Mouse (Mus musculus): ENCODE results near the gene Nt5dc2.

The Nt5dc2 gene

DNA sequence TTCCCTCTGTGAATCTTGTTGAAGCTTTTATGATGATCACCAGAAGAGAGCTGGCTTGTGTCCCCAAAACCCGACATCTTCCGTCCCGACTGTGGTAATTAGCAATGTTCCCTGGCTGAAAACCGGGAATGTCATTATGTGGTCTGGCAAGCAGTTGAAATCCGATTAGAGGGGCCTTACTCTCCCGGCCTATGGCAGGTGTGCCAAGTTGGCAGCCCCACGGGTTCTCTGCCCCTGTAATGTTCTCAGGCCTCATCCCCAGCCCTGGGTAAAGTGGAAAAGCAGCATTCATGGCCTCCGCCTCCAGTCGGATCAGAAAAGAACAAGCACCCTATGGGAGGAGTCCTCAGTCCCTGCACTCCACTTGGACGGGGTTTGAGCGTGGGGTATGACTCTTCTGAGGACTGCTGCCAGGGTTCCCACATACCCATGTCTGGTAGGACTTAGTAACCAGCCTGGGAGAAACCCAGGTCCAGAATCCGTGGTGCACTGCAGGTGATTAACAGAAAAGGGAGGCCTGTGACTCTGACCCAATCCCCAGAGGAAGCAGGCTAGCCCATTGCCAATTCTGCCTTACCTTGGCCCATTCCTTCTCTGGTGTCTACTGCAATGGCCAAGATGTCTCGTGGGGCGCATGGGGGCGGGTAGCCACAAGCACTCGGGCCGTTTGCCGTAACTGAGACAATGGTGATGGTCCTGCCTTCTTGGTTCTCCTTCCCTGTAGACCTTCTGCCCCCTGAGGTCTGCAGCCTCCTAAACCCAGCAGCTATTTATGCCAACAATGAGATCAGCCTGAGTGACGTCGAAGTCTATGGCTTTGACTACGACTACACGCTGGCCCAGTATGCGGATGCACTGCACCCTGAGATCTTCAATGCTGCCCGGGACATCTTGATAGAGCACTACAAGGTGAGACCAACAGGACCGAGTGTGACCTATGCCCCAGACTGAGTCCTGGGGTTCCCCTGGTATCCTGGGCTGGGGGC, 3.5 kb downstream of the Nt5dc2 start:
- DNase-seq (ENCODE audit: low spot score) = no peak

DNA sequence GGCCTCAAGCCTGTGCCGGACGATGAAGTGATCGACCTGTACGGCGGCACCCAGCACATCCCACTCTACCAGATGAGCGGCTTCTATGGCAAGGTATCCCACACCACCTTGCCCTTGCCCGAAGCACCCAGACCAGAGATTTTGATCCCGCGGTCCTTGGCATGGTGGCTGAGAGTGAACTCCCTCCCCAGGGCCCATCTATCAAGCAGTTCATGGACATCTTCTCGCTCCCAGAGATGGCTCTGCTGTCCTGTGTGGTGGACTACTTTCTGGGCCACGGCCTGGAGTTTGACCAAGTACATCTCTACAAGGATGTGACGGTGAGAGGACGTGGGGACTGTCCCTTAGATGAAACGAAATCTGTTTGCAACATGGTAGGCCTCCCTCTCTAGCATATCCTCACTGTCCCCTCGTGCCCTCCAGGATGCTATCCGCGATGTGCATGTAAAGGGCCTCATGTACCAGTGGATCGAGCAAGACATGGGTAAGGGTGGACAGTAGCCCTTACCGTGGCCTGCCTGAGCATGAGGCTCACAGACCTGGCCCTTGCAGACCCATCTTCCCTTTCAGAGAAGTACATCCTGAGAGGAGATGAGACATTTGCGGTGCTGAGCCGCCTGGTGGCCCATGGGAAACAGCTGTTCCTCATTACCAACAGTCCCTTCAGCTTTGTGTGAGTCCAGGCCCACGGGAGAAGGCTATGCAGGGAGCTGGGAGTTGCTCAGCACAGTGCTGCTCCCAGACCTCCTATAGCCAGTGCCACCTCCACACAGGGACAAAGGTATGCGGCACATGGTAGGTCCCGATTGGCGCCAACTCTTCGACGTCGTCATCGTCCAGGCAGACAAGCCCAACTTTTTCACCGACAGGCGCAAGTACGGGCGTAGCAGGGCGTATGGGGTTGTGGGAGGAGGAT, 4.9 kb downstream of the Nt5dc2 start:
- no peak for DNase-seq (ENCODE audit: low spot score)

DNA sequence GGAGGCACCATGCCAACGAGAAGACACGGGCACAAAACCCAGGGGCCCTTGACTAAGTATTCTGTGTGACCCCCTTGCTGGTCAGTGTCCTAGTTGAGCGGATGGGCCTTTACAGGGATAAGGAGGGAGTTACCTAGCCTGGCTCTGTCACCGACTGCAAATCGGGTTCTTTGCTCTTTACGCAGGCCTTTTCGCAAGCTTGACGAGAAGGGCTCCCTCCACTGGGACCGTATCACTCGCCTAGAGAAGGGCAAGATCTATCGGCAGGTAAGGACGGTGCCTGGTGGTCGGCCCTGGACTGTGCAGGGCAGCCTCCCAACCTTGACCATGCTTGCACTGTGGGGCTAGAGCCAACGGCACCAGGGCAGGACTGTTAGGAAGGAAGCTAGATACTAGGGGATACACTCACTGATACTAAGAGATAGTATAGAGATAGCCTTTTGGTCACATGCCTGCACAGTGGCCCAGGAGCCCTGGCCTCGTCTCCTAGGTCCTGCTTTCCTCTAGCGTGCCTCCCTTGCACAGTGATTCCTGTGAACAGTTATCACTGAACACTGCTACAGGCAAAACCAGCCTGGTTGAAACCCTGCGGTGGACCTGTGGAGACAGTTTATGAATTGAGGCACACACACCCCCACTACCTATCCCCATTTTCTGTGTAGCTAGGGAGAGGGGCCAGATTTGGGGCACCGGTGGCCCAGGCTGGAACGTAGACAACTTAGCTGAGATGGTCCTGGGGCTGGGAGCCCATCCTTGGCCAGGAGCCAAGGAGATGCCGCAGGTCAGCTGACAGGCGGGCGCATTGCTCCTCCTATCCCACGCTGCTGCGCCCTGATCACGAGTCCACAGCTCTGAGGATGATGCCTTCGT, 5.8 kb downstream of the Nt5dc2 start:
- DNase-seq (ENCODE audit: low spot score) = no peak

DNA sequence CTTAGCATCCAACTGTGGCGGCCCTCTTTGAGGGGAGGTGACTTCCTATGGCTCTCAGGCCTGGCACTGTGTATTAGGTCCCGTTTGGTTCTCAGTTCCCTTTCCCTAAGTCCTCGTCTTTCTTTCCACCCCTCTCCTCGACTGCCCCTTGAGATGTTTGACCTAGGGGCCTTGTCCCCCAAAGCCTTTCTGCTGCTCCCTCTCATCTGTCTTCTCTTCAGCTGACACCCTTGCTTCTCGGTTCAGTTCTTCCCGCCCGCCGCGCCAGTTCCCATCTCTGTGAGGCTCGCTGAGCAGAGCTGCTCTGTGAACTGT, 6.4 kb downstream of the Nt5dc2 start:
- no peak for DNase-seq (ENCODE audit: low spot score)

DNA sequence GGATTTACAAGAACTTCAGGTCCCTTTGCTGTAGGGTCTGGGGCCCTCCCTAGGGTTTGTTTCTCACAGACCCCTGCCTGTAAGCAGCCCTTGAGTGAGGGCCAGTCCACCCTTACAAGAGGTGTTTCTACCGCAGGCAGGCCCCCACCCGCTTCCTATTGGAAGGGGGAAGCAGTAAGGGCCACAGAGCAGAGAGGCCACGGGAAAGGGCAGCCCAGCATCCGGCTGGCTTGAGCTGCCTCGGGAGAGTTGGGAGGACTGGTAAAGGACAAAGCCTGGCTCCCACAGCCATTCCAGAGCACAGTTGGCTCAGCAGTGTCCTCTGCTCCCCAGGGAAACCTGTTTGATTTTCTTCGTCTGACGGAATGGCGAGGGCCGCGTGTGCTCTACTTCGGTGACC, 6.9 kb downstream of the Nt5dc2 start:
- no peak for DNase-seq (ENCODE audit: low spot score)

DNA sequence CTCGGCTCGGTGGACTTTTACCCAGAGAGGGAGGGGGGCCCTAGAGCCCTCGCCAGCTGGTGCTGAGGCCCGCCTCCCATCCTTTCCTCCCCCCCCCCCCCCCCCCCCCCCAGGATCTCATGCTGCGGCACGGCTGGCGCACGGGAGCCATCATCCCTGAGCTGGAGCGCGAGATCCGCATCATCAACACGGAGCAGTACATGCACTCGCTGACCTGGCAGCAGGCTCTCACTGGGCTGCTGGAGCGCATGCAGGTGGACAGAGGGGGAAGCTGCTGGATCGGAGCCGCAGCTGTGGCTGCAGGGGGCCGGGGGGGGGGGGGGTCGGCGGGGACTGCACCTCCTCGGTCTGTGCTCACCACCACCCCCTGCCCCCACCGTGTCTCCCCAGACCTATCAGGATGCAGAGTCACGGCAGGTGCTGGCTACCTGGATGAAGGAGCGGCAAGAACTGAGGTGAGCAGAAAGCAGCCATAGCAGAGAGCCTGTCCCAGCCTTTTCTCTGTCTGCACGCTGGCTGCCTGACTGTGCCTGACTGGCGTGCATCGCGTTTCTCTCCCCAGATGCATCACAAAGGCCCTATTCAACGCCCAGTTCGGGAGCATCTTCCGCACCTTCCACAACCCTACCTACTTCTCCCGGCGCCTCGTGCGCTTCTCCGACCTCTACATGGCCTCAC, 7.5 kb downstream of the Nt5dc2 start:
- DNase-seq (ENCODE audit: low spot score) = no peak

DNA sequence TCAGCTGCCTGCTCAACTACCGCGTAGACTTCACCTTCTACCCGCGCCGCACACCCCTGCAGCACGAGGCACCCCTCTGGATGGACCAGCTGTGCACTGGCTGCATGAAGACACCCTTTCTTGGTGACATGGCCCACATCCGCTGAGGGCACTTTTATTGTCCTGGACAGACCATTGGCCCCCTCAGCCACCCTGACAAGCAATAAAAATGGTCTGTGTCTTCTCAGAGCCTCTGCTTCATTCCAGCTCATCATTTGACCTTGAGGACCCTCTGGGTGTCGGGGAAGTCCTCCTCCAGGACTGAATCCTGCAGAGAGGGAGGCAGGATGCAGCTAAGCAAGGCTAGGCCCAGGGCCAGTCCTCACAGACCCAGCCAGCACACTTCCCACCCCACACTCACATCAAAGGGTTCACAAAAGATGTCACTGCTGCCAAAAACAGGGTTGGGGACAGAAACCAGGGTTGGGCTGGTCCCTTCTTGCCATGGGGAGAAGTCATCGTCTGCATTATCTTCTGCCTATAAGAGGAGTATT, 8.1 kb downstream of the Nt5dc2 start:
- no peak for DNase-seq (ENCODE audit: low spot score)

DNA sequence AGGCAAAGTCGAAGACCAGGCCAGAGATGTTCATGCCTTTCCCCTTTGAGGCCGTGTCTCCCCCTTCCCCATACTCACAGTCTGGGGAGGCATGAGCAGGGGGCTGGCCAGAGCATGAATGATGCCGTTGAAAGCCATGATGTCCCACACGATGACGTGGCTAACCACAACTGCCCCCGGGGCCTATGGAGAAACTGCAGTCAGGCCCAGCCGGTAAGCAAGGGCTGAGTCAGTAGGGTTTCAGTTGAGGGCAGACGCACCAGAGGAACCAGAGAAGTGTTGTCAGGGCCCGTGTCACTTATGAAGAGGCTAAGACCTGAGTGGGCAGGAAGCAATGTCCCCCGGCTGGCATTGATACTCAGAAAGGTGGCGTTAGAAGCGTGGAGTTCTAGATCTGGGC, 8.8 kb downstream of the Nt5dc2 start:
- no peak for DNase-seq (ENCODE audit: low spot score)

DNA sequence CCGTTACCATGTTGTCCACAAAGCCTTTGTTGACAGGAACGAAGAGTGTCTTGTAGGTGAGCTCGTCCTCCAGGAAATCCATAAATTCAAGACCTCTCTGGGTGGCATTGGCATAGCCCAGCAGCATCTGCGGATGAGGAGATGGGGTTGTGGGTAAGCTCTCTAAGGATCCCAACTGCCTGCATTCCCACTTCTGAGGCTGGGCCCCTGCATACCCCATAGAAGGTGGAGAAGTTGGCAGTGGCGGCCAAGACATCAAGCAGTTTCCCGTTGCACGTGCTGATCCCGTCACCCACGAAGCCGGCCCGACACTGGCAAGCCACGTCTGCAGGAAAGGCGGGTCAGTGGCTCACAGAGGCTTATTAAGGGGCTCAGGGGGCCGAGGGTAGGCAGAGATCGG, 9.3 kb downstream of the Nt5dc2 start:
- no peak for DNase-seq (ENCODE audit: low spot score)

DNA sequence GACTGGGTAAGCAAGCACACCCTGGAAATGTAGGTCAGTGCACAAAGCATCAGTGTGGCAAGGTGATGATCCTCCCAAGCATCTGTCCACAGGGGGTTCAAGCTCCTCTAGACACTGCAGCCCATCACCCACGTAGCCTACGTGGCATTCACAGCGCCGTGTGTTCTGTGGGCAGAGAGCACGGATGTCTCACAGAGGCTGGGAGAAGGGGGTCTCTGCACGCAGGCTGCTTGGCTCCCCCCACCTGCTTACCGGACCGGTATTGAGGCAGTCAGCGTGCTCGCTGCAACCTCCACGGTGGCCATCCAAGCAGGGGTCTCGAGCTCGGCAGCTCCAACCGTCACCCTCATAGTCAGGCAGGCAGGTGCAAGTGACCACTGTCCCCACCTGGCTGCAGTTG, 10.2 kb downstream of the Nt5dc2 start:
- DNase-seq (ENCODE audit: low spot score) = no peak

DNA sequence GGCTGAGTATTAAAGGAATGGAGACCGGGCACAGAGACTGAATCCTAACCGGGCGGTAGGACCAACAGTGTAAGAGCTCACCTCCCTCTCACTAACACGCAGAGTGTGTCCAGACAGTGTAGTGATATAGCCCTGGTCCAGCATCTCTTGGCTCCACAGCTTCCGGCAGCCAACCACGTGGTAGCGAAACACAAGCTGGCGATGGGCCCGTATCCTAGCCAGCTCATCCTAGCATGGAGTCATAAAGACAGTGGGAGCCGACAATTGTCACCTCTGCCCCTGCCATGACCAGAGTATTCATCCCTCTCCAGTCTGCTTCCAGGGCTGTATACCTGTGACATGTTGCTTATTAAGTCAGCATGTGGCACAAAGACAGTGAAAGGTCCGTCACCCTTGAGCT, 14.8 kb downstream of the Nt5dc2 start:
- no peak for DNase-seq (ENCODE audit: low spot score)

DNA sequence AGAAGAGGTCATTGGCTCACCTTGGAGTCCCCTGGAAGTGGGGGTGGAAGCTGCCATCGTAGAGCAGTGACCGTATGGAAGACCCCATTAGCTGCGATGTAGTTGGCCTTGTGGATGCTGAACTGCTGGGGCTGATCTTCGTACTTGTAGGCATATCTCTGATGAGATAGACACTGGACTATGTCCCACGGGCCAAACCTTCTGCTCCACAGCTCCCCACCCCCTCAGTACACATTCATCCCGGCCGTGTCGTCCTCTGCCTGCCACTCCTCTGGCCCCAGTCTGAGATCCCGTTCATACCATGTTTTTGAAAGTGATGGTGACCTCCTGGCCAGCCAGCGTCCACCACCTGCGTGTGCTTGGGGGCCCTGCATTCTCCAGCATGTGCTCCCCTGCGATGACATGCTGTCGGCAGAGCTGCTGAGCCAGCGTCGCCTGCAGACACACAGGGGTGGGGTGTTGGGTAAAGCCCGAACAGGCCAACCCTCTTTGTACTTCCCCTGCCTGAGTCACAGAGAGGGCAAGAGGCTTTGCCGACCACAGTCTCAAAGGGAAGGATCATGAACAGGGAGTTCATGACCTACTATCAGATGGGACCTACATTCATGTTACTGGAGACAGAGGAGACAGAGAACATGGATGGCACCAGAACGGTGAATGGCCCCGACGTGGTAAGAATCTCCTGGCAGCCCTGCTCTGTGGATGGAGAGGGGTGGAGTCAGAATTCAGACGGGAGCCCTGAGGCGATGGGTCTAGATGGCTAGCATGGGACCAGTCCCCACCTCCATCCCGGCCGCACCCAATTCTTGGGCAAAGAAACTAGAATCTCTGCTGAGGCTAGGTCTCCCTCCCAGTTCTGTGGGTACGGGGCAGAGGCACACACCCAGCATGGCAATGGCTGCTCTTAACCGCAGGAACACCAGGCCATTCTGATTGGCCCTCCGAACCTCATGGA, 29.6 kb downstream of the Nt5dc2 start:
- no peak for DNase-seq (ENCODE audit: low spot score)

DNA sequence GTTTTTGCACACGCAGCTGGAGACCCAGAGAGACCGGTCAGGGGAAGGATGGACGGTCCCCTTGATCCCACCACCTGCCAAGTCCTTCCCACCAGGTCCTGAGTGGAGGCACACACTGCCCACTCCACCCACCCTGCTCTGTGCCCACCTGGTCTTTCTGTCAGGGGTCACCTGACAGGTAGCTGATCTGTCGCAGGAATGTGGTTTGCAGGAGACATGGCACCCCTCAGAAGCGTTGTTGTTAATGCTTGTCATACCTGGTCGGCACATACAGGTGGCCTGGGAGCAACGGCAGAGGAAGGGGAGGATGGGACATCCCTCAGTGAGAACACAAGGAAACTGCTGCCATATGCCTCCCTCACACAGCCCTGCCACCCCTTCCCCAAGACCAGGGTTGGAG, 30.3 kb downstream of the Nt5dc2 start:
- DNase-seq (ENCODE audit: low spot score) = no peak

DNA sequence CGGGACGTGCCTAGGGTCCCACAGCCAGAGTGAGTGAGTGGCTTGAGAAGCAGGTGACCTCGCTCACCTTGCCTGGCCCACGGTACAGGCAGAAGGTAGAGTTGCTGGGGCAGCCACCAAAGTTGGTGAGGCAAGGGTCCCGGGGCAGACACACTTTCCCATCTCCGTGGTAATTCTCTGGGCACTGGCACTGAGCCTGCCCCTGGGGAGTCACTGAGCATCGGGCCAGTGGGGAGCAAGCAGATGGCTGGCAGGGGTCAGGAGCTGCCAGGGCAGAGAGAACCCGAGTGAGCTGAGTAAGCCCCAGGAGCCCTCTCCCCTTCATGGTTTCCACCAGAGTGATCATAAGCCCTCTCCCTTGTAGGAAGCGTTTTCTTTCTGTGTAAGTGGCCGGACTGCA, 30.8 kb downstream of the Nt5dc2 start:
- no peak for DNase-seq (ENCODE audit: low spot score)

DNA sequence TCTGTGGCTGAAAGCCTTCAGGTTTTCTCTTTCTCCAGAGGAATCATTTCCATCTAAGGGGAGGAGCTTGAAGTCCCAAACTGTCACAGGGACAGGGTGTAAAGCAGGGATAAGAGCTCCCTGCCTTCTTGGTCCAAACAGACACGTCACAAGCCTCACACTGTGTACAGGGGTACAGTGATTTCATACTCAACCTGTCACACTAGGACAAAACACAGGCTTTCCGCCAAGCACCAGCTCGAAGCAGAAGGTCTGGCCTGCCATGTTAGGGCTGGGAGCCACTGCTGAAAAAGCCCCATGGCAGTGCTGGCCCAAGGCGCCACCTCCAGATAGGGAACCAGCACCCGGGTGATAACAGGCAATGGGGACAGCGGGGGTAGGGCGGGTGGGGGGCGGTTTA, 33.2 kb downstream of the Nt5dc2 start:
- DNase-seq (ENCODE audit: low spot score) = no peak

DNA sequence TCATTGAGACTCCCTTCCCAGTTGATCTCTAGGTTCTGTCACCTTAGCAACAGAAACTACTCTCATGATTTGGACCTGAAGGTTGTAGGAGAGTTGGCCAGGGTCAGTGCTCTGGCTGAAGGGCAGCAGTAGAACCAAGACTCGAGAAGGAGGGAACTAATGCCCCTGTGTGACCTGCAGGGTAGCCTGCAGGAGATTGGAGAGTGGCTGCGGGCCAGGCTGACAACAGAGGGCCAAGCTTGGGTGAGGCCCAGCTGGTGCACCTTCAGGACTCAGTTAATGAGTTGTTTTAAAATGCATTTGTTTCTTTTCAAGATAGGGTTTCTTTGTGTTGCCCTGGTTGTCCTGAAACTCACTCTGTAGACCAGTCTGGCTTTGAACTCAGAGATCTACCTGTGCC, 34.2 kb downstream of the Nt5dc2 start:
- no peak for DNase-seq (ENCODE audit: low spot score)

DNA sequence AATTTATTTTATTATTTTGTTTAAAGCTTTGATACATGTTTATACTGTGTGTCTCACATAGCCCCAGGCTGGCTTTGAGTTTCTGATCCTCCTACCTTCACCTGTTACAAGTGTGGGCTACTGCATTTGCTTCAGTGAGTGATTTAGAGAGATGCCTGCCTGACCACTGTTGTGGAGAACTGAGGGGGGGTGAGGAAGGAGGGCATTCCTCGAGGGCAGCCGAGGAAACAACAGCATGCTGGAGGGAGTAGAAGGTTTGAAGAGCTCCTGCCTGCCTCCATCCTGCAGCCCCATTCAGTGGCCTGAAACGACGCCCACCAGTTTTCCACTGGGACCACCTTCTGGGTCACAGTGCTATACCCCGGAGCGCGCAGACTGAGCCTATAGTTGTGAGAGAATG, 34.6 kb downstream of the Nt5dc2 start:
- no peak for DNase-seq (ENCODE audit: low spot score)

DNA sequence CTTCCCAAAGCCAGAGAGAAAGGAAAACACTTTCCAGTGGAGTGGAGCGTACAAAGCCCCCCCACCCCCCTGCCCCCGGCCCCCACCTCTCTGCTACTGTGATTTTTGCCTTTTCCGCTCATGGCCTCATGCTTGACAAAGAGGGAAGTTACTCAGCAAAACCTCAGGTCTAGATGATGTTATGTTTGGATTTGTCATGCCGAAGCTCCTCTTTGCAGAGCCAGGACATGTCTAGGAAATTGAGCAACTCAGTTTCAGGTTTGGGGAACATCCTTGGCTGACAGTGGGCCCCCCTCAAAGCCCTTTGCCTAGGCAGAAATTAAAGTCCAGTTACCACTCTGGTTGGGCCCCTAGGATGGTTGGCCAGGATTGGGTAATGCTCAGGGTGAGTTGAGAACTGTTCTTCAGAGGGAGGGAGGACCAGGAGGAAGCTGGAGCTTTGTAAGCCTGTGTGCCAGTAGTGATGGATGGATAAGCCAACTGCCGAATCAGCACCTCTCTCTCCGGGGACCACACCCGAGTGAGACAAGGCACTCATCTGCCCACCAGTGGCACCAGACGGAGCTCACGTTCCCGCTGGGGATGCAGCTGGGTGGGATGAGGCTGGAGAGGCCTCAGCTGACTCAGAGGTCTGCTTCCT, 35.3 kb downstream of the Nt5dc2 start:
- no peak for DNase-seq (ENCODE audit: low spot score)

DNA sequence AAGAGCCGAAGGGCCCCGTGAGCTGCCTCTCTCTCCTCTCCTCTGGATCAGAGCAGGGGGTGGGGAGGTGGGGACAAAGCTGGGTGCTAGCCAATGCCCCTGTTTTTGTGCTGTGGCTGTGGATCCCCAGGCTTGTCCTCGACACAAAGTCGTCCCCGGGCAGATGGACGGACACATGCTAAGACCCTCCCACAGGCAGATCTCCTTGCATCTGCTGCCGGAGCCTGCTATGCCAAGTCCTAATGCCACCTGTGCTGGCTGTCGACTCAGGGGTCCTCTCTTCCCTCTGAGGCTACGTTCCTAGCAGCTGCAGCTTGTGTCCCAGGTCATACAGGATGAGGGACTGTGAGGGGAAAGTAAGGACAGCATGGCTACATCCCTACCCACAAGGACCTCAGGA, 36.0 kb downstream of the Nt5dc2 start:
- DNase-seq (ENCODE audit: low spot score) = no peak

DNA sequence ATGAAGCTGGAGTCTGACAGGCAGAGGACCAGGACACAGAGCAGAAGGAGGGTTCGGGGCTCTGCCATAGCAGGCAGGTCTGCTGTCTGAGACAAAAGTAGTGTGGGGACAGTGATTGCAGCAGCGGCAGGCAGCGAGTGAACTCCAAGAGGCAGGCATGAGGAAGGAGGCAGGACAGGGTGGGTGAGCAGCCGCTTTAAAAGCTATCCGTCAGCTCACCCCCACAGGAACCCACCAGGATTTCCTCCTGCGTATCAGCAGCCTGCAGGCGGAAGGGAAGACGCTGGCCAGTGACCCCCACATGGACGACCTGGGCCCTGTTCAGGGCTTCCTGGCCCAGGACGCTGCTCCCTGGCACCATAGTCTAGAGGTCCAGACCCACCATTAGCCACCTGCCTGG, 37.6 kb downstream of the Nt5dc2 start, which contains the start of gene Stab1:
Gene Stab1, minus strand, starts transcription at position 217 of the 400 bp plus-strand sequence.
- no peak for DNase-seq (ENCODE audit: low spot score)

Data from embryo, embryonic 10.5 days (tissue).